Mouse (Mus musculus) c-Kit-positive CD71-negative TER-119-negative erythroid progenitor cells, embryonic 14.5 days (primary cell): Measurements from ENCODE around the gene Fam107a.
"Not testable (repeated sequence)": the region's sequence is repeated elsewhere in the genome, so short reads cannot be mapped to it uniquely, and the experiment has no call there.

Source experiments
- DNase-seq: peaks from one replicate; pipeline ENCODE4 v3.0.0-alpha.2; 2013; ENCODE audit warnings: low read depth

Fam107a gene

DNA sequence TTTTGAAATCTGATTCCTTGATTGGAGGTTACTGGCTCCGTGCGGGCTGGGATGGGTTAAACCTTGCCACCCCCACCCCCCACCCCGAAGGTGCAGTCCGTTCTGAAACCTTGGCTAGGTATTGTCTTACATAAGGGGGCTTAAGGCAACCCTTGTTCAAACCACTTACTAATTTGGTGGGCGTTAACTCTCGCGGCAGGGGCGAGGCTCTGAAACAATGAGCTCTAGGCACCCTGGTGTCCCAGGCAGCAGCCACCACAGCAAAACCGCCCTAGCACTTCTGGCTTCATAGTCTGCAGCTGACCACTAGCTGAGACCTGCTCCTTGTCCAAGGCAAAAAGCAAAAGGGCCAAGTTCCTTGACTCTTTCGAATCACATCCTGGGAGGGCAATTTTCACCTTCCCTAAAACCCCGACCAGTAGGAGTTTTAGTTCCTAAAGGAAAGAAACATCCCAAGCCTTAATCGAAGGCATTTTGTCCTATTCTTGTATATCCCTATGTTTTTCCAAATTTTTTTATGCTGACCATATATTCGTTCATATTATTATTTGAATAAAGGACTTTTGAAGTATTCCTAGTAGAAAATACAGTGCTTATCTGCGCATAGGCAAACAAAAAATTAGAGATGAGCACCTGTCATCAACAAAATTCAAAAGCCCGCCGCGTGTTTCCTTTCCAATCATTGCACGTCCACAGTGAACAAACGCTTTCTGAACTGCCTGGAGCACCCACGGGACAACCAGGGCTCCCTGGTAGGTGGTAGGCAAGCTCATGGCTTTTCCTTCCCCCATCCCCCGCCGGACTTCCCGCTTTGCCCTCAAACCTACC is 1.2 kb downstream of the Fam107a start:
- DNase-seq: no peak

DNA sequence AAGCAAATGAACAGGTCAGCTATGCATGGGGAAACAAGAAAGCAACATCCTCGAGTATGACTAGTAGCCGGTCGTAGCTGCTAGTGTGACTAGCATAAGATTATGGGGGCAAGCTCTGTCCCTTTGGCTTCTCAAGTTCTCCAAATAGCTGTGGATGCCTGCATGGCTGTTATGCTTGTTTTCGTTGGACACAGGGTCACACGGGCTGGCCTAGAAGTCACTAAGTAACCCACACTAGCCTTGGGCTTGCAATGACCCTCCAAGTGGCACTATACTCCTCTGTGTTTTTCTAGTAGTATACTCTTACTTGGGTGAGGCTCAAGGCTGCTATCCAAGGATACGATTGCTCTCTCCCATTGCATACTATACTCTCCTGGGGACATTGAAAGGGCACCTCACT is 2.7 kb downstream of the Fam107a start:
- no peak for DNase-seq

DNA sequence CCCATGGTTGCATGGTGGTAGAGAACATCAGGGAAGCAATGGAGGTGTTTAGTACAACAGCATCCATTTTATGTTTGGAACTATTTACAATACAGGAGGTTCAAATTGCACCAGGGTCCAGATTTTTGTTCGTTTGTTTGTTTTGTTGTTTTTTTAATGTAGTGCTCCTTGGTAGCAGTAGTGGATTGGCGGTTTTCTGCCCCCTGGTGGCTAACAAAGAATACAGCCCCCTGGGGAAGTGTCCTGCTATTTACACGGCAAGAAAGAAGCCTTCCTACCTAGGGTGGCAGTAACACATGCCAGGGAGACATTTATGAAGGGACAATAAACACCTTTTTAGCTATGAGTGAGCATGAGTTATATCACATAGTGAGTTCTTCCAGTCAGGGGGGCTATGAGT is 3.3 kb downstream of the Fam107a start:
- DNase-seq: peak; percentile 4

DNA sequence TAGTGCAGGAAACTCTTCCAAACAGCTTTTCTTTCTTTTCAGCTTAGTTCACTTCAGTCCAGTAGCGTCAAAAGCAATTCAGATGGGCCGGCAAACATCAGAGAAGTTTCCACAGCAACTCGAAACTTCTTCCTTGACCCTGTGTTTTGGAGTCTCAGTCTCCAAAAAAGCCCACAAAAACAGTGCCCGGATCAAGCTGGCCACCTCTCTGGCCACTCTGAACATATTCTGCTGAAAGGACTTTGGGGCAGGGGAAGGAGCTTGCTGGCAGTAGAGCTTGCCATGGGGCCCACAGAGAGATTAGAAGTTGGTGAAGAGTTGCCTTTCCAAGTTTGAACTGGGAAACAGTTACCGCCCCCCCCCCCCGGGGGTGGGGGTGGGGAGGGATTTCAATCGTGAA is 3.9 kb downstream of the Fam107a start:
- no peak for DNase-seq

DNA sequence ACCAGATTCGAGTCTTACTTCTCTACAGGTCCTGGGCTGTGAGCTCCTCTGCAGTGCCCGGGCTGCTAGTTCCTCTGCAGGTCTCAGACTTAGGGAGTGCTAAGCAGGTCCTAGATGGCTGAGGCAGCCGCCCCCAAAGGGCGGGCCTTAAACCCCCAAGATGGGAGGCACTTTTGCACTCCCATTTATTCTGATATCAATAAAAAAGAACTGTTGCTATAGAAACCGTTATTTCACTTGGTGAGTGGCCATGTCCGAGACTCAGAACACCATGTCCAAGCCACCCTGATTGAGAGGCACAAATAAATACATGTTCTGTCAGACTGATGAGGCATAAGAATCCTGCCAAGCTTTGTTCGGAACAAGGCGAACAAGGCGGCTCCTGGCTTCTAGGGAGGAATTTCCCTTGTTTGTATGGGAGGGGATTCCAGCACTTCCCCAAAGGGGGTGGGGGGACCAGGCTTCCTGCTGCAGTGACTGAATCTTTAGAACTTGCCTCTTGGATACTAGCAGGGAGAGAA is 8.1 kb downstream of the Fam107a start:
- DNase-seq: no peak

DNA sequence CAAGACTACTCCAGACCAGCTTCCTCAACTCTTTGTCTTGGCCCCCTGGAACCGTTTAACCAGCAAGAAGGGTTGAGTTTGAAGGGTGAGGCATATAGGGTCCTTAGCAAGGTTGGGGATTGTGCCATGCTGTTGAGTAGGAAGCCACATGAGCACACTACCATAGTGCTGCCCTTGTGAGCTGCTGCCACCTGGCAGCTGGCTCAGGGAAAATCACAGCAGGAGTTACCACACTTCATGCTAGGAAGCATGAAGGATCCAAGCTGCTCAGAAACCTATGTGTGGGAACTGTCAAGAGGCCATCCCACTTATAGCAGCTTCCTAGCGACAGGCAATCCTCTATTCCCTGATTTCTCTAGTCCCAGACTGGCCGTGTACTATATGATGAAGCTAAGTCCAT is 9.2 kb downstream of the Fam107a start:
- no peak for DNase-seq

DNA sequence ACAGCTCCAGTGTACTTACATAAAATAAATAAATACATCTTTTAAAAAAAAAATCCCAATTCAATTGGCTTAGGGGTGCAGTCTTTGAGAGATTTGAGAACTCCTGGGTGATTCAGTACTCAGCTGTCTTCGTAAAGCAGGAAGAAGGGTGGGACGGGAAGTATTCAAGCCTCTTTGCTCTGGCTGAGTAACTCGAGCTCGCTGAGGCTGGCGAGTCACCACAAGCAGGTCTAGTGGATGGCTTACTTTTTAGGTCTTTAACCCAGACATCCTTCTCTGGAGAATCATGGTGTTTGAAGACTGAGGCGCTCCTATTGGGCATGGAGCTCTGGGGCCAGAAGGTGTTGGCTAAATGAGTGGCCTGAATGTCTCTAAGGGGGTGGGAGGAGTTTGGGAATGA is 10.9 kb downstream of the Fam107a start:
- DNase-seq: no peak

DNA sequence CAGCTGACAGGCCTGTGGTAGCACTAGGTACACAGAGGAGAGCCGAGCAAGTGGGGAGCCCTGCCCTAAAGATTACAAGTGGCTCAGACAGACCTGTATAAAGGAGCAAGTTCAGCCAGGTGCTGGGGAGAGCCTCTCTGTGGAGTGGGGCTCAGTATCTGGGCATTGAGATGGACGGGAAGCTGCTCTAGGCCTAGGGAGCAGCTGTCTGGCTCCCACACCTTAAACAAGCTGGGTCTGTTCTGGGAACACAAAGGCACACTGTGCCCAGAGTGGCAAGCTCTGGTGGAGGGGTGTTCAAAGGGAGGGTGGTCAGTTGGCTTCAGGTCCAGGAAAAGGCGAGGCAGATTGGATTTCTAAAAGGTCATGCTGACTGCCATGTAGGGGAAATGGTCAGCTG is 12.8 kb downstream of the Fam107a start:
- DNase-seq: no peak

DNA sequence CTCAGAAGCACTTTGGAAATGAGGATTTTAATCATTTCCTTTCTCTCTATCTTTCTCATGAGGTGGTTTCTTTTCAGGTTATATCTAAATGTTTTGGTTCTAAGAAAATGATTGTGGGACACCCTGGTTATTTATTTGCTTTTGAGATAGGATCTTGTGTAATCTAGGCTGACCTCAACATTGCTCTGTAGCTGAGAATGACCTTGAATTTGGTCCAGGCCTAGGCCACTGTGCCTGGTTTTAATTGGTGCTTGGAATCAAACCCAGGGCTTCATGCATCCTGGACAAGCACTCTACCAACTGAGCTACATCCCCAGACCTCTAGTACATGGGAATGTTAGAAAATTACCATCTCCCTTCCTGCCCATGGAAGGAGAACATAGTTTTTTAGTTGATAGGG is 13.7 kb downstream of the Fam107a start:
- DNase-seq: no peak

DNA sequence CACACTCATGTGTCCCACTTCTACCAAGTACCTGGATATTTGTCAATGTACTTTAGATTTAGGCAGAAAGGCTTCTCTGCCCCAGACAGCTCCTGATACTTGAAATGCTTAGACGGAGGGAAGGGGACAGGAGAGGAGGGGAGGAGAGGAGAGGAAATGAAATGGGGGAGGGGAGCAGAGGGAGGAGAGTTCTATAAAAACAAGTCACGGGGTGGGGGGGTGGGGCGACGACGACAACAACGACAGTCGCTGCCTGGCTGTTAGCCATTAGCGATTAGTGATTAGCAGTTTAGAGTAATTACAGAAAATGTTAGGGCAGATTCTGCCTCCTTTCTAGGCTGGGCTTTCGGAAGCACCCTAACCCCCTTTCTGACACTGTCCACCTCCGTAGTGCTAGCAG is 15.1 kb downstream of the Fam107a start:
- DNase-seq: no peak

DNA sequence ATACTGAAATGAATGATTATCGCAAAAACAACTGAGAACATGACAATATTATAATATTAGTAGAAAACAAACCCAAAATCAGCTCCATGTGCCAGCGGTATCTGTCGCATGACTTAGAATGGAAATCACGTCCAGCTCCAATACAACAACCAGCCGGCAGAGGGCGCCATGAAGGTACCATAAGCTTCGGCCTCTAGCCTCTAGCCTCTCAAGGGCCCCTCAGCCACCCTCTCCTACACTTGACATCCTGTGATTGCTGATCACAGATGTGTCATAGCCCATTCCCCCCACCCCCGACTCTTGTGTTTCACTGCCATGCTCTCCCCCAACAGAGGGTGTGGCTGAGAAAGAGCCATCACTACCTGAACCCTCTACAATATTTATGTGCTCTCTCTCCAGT is 17.5 kb downstream of the Fam107a start:
- DNase-seq: peak; percentile 55

DNA sequence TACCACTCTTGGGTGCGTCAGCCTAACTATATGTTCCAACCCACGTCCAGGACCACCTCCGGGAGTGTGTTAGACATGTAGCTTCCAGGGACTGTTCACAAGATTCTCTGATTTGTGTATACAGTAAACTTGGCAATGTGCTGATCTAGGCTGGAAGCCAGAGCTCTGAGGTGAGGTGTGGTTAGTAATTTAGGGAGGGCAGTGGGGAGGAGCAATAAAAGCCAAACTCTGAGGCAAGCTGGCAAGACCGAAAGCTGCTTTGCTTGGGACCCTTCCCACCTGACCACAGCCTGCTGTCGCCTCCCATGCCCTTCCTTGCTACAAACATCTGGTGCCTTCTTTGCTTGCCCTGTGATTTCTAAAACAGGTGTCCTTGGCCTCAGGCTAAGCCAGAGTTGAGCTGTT is 19.9 kb downstream of the Fam107a start:
- no peak for DNase-seq

DNA sequence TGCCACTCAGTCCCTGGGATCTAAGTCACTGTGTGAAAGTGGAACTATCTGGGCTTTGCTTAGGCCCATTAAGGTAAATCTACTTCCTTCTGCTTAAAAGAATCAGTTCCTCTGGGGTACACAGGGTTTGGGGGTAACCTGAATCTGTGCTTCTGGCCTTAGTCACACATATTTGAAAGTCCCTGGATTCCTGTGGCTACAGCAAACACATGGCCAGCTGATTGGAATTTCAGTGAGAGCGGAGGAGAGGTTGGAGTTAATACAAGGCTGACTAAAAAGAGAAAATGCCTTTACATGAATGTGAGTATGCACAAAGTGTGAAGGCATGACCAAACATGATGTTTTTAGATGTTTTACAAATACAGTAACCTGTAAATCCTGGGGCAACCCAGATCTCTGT is 23.6 kb downstream of the Fam107a start:
- DNase-seq: no peak

DNA sequence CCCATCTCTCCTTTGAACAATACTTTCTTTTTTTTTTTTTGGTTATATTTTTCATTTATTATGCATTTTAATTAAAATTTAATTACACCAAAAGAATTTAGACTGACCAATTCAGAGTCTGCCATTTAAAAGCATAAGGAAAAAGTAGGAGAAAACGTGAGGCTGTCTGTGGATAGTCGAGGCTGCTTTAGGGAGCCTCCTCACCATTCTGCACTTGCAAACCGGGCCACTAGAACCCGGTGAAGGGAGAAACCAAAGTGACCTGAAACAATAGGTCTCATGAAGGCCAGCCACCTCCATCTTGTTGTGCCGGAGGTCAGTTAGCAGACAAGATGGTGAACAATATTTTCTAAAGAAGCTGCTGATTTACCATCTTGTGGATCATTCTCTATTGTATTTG is 31.2 kb downstream of the Fam107a start:
- DNase-seq: peak; percentile 24

DNA sequence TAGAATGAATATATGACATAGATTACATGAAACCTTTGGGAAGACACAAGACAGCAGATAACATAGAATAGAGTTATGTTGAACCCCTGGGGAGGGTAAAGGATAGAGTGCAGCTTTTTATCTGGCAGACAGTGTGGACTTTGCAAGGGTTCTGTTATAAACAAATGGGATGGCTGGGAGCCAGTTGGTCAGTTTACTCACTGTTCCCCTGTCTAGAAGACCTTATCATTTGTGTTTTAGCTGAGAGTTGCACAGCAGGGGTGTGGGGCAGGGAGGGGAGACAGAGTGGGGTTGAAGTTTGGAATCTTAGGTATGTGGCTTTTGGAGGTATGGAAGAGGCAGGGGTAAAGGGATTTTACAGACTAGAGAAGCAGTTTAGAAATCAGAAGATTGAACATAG is 34.0 kb downstream of the Fam107a start:
- no peak for DNase-seq

DNA sequence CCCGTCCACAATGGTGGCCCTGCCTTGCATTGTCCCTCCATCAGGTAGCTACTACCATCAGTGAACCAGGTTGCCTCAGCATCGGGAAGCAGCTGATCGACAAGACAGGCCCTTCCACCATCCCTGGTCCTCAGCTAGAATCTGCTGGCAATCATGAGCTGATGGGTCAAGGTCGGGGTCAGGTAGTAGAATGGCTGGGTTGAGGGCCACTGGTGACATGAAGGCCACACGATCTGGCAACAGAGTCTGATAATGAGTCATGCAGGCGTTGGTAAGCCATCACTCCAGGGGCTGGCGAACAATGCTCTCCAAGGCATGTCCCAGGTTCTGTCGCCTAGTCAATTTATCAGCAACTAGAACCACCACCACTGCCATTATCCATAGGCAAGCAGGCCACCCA is 46.5 kb downstream of the Fam107a start:
- not testable (repeated sequence) for DNase-seq

DNA sequence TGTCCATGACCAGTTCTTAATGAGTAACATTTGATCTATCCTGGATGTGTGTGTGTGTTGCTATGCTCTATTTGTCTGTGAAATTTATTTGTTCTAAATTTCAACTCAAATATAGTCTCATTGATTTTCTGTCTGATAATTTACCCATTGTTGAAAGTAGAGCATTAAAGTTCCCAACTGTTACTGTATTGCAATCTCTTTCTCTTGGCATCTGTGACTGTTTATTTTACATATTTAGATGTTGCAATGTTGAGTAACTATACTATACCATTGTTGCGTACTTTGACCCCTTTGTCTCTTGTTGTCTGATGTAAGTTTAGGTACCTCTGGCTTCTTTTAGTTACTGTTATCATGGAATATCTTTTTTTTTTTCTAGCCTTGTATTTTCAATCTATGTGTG is 53.4 kb downstream of the Fam107a start:
- no peak for DNase-seq

DNA sequence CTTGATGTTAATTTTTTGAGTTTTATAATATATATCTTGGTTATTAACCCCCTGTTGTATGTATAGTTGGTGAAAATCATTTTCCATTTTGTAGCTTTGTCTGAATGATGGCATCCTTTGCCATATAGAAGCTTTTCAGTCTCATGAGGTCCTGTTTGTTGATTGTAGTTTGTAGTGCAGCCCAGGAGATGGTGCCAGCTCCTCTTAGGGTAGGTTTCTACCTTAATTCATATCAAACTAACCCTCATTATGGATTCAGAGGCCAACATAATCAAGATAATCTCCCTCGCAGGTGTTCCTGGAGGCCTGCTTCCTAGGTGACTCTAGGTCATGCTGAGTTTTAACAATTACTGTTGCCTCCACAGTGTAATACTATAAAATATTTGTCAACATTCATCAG is 55.6 kb downstream of the Fam107a start:
- DNase-seq: no peak

DNA sequence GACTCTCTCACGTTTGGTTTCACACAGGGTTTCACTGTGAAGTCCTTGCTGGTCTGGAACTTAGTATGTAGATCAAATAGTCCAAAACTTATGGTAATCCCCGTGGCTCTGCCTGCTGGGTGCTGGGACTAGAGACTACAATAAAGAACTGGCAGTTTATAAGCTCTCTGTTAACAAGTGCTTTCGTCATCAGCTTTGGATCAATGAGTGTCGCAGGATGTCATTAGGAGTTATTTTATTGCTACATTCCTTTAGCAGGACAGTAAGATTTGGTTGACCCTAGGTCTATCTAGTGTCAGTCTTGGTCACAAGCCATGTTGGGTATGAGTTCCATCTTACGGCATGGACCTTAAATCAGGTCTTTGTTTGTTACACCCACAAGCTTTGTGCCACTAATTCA is 57.6 kb downstream of the Fam107a start:
- DNase-seq: no peak

DNA sequence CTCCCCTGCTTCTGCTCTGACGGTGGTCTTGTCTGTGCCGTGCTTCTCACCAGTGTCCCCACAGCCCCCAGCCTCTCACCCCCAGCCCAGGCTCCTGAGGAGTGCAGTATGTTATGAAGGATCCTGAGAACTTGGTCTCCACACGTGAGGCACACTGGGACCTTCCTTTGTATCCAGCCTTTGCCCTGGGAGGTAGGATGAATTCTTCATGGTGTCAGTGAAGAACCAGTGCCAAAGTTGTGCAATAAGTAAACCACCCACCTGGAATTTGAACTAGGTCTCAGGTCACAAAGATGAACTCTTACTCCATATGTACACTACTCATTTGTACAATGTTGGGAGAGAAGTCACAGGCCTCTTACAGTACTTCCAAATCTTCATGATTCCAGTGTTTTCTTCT is 58.7 kb downstream of the Fam107a start, which contains the start of gene Acox2:
Gene Acox2 (minus strand): TSS at position 188 of the 400 bp plus-strand sequence.
- DNase-seq: no peak

DNA sequence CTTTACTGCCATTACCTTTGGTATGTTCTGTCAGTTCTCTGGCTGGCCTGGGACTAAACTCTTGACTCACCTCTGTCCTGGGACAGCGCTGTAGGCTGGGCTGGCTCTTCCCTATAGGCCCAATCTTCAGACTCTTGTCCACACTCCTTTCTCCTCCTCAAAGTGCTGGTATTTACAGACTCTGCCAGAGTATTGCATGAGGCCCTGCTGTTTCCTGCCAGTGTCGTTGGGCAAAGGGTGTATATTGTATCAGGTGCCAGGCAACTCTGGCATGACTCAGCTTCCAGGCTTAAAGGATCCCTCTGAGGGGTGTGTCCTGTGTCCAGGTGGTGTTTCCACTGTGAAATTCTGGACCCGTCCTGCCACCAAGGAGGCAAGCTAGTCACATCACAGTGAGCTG is 59.1 kb downstream of the Fam107a start:
- DNase-seq: no peak

DNA sequence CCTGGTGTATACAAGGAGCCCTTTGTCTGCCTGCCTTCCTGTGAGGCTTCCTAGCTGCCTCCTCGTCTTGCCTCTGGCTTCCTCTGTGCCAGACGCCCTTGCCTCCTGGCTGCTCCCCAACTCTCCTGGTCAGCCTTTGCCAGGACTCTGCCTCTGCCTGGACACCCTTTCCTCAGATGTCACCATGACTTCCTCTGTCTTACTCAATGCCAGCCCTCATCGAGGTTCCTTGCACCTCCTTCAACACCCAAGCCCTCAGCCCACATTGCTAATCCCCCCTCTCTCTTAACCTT is 59.5 kb downstream of the Fam107a start:
- DNase-seq: no peak

DNA sequence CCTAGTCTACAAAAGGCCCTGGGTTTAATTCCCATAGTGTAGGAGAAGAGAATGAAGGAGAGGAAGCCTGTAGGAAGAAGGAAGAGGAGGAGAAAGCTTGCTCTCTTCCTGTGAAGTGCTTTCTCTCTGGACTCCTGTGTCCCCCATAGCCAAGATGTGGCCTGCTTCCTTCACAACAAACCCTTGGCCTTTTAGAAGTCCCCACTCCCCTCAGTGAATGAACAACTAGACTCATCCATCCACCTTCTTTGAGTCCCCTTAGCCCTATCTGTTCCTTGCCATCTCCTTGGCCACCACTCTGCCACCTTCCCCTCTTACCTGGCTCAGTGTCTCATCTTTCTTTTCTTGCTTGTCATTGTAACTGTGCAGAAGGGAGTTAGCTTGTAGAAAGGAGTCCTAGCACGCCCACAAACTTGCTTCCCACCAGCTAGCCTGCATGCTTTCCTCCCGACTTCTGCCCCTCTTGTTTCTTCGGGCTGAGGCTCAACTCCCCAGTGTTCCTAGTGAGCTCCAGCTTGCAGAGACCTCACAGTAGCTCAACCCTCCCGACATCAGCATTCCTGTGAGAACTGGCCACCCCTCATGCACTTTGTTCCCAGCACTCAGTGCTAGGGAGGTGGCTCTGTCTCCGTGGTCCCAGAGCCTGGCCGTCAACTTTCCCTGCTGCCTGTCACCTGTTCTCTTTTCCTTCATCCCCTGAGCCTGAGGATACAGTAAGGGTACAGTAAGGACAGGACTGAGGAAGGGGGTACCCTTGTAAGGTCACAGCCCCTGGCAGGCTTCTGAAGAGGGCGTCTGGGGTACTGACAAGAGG is 60.1 kb downstream of the Fam107a start:
- DNase-seq: no peak
